Mouse (Mus musculus): ENCODE data around the gene Eno3. TPM values are rescaled to one million over a fixed set of nuclear protein-coding genes. Genes with fewer than 3 reads are reported as not detected.

The Eno3 gene
- 5.7 and 5.9 TPM in 2 replicates for polyA plus RNA-seq (2014; fragmentation: Nextera tagmentation; extraction: Ambion mirVana)

DNA sequence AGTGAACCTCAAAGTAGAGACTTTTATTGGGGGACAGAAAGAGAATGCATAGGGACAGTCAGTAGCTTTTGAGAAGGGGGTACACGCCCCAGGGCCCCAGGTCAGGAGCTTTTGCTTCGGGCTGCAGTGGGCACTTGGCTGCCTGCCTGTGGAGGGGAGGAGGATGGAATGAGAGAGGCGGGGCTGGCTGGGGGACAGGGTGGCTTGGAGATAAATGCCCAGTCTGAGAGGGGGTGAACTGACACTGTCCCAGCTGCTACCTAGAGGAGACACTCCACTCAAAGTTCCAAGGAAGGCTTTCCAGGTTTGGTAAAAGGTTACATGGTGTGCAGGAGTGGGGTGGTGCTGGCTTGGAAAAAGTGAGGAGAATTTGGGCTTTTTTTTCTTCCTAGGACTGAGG is at the start of gene Eno3:
TSS of gene Eno3 (plus strand) at position 239 of the 400 bp plus-strand sequence.
- Histone ChIP-seq H3K4me2 (ENCODE audit: low read length) (peak within 1 kb of the TSS; percentile 91), H3K4me1 (ENCODE audit: control insufficient read depth, insufficient read depth, low read length) (peaks cover 21% of the 10 kb centered on the region), H3K9me3 (replicated peaks; ENCODE audit: control insufficient read depth, low read length) (no peaks in the 10 kb centered on the region), H3K36me3 (ENCODE audit: control insufficient read depth, insufficient read depth, low read length) (peaks cover 19% of the 10 kb centered on the region), H3K9ac (ENCODE audit: low read length) (peak within 1 kb of the TSS; percentile 97), H3K4me3 (ENCODE audit: low read depth, low read length) (peak within 1 kb of the TSS; percentile 100), H3K27ac (ENCODE audit: low read depth, low read length) (peak within 1 kb of the TSS; percentile 95; the same call in 1 of the 2 replicates), H3K27me3 (replicated peaks; ENCODE audit: control insufficient read depth, insufficient read depth, low read length) (no peaks in the 10 kb centered on the region)
- DNase-seq (ENCODE audit: low spot score) (no peak), ATAC-seq (no peak)
- 9% methylated on average over 3 of the region's 3 CpGs for WGBS

DNA sequence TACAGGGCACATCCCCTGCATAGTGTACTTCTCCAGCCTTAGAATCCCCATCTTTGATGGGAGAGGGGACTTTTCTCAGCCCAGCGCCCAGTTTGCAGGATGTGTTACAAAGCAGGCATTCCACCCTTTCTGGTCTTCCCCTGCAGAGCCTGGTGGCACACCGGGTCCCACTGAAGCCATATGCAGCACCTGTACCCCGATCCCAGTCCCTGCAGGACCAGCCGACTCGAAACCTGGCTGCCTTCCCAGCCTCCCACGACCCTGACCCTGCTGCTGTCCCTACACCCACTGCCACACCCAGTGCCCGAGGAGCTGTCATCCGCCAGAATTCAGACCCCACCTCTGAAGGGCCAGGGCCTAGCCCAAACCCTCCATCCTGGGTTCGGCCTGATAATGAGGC is 49.4 kb upstream of the Eno3 start:
- DNase-seq (ENCODE audit: low spot score) (no peak), ATAC-seq (no peak)
- Histone ChIP-seq H3K9me3 (replicated peaks; ENCODE audit: control insufficient read depth, low read length) (no peaks in the 10 kb centered on the region), H3K27ac (ENCODE audit: low read depth, low read length) (no peak overlapping the region), H3K36me3 (ENCODE audit: control insufficient read depth, insufficient read depth, low read length) (peaks cover 93% of the 10 kb centered on the region), H3K4me1 (ENCODE audit: control insufficient read depth, insufficient read depth, low read length) (no peaks in the 10 kb centered on the region), H3K4me3 (ENCODE audit: low read depth, low read length) (no peak overlapping the region), H3K9ac (ENCODE audit: low read length) (no peak overlapping the region), H3K4me2 (ENCODE audit: low read length) (no peak overlapping the region), H3K27me3 (replicated peaks; ENCODE audit: control insufficient read depth, insufficient read depth, low read length) (no peaks in the 10 kb centered on the region)
- WGBS, result 92% methylated on average over 9 of the region's 9 CpGs

DNA sequence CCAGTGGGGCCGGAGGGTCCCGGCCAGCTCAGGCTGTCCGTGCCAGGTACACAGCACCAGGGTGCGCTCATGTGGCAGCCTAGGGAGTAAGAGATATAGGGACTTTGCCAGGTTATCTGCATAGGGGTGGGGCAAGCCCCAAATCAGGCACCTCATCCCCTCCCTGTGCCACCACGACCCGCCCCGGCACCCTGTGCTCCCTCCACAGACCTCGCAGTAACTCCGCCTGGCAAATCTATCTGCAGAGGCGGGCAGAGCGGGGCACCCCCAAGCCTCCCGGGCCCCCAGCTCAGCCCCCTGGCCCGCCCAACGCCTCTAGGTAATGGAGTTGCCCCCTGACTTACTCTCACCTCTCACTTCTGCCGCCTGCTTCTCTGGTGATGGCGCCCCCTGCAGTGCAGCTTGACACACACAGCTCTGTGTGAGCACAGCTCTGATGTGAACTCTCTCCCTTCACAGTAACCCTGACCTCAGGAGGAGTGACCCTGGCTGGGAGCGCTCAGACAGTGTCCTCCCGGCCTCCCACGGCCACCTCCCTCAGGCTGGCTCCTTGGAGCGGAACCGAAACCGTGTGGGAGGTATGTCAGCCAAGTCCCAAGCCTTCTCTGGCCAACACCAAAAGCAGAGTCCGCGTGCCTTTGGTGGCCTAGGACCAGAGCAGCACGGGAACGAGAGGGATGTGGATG is 48.5 kb upstream of the Eno3 start:
- H3K9ac ChIP-seq (ENCODE audit: low read length), result no peak overlapping the region
- H3K9me3 ChIP-seq (replicated peaks; ENCODE audit: control insufficient read depth, low read length), result no peaks in the 10 kb centered on the region
- H3K4me3 ChIP-seq (ENCODE audit: low read depth, low read length), result no peak overlapping the region
- H3K4me1 ChIP-seq (ENCODE audit: control insufficient read depth, insufficient read depth, low read length), result no peaks in the 10 kb centered on the region
- peaks cover 96% of the 10 kb centered on the region for H3K36me3 ChIP-seq (ENCODE audit: control insufficient read depth, insufficient read depth, low read length)
- 89% methylated on average over 26 of the region's 26 CpGs for WGBS
- no peak overlapping the region for H3K4me2 ChIP-seq (ENCODE audit: low read length)
- H3K27ac ChIP-seq (ENCODE audit: low read depth, low read length), result no peak overlapping the region
- DNase-seq (ENCODE audit: low spot score) (no peak), ATAC-seq (no peak)
- no peaks in the 10 kb centered on the region for H3K27me3 ChIP-seq (replicated peaks; ENCODE audit: control insufficient read depth, insufficient read depth, low read length)

DNA sequence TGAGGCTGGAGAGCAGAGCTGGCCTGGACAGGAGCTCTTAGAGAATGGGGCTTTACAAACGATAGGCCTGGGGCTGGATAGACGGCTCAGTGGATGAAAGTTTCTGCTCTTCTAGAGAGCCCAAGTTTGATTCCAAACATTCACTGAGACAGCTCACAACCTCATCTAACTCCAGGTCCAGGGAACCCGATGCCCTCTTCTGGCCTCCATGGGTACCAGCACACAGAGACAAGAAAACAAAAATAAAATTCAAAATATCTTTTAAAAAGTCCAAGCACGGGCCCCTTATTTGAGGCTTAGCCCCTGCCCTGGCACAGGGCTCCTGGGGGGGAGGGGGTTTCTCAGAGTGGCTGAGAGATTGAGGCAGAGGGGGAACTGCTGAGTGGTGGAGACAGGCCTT is 46.2 kb upstream of the Eno3 start:
- Histone ChIP-seq H3K27me3 (replicated peaks; ENCODE audit: control insufficient read depth, insufficient read depth, low read length) (no peaks in the 10 kb centered on the region), H3K4me3 (ENCODE audit: low read depth, low read length) (no peak overlapping the region), H3K9ac (ENCODE audit: low read length) (no peak overlapping the region), H3K9me3 (replicated peaks; ENCODE audit: control insufficient read depth, low read length) (no peaks in the 10 kb centered on the region), H3K36me3 (ENCODE audit: control insufficient read depth, insufficient read depth, low read length) (peaks cover 74% of the 10 kb centered on the region), H3K4me1 (ENCODE audit: control insufficient read depth, insufficient read depth, low read length) (0 out of 2 replicates have a peak, but pooled peaks cover 6% of the 10 kb centered on the region), H3K4me2 (ENCODE audit: low read length) (no peak overlapping the region), H3K27ac (ENCODE audit: low read depth, low read length) (no peak overlapping the region)
- no peak for DNase-seq (ENCODE audit: low spot score)
- ATAC-seq, result no peak
- 89% methylated on average over 4 of the region's 4 CpGs for WGBS

DNA sequence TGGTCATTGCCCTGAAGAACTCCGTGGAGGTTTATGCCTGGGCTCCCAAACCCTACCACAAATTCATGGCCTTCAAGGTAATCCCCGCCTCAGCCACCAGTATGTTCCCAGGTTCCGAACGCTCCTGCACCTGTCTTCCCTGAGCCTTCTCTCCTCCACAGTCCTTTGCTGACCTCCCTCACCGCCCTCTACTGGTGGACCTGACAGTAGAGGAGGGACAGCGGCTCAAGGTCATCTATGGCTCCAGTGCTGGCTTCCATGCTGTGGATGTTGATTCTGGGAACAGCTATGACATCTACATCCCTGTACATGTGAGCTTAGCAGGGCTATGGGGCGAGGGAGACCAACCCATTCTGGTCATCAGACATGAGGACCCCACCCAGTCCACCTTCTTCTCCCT is 44.5 kb upstream of the Eno3 start:
- H3K4me3 ChIP-seq (ENCODE audit: low read depth, low read length), result no peak overlapping the region
- H3K9me3 ChIP-seq (replicated peaks; ENCODE audit: control insufficient read depth, low read length), result no peaks in the 10 kb centered on the region
- H3K36me3 ChIP-seq (ENCODE audit: control insufficient read depth, insufficient read depth, low read length), result peaks cover 57% of the 10 kb centered on the region
- no peak overlapping the region for H3K9ac ChIP-seq (ENCODE audit: low read length)
- no peak overlapping the region for H3K27ac ChIP-seq (ENCODE audit: low read depth, low read length)
- no peaks in the 10 kb centered on the region for H3K27me3 ChIP-seq (replicated peaks; ENCODE audit: control insufficient read depth, insufficient read depth, low read length)
- 0 out of 2 replicates have a peak, but pooled peaks cover 6% of the 10 kb centered on the region for H3K4me1 ChIP-seq (ENCODE audit: control insufficient read depth, insufficient read depth, low read length)
- no peak overlapping the region for H3K4me2 ChIP-seq (ENCODE audit: low read length)
- no peak for DNase-seq (ENCODE audit: low spot score)
- WGBS, result 80% methylated on average over 7 of the region's 7 CpGs
- ATAC-seq, result no peak

DNA sequence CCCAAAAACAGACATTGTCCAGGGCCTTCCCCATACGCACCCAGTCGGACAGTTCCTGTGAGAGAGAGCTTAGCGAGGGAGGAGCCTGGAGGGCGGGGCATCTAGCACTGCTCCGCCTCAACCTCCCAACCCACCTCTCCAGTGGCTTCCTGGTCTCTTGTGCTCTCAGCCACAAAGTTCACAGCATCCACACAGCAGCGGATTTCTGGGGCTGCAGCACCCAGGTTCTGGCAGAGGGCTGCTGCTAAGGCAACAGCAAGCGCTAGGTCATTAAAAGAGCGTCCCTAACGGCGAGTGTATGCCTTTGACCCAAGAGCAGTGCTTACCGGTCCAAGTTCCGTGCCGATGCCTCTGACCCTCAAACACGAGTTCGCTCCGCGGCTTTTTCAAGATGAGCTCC is 41.9 kb upstream of the Eno3 start:
- ATAC-seq, result no peak

DNA sequence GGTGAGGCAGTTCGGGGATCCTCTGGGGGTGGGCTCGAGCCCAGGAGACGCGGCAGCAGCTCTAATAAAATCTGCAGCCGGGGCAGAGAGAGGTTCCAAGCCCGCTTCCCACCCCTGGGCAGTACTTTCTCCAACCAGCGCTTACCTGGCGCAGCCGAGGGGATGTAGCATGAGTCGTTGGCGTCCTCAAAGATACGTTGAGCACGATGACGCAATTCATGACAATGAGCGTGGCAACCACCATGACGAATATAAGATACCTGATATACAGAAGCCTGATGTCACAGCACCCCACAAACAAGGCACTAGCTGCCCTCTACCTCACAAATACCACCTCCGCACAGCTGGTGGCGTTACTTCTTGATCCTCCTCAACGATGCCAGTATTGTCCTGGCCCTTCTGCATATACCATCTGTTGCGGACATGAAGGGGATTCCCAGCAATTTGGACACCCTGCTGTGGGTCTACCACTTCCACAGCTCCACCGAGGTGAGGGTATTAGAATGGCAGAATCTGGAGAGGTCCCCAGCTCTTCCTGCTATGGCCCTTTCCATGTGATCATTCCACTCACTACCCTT is 41.4 kb upstream of the Eno3 start, which contains the start of gene 4930544D05Rik:
TSS of gene 4930544D05Rik (plus strand) at position 333 of the 578 bp plus-strand sequence.
- Histone ChIP-seq H3K9me3 (replicated peaks; ENCODE audit: control insufficient read depth, low read length) (no peaks in the 10 kb centered on the region), H3K4me1 (ENCODE audit: control insufficient read depth, insufficient read depth, low read length) (0 out of 2 replicates have a peak, but pooled peaks cover 6% of the 10 kb centered on the region), H3K4me2 (ENCODE audit: low read length) (peak within 1 kb of the TSS; percentile 50), H3K4me3 (ENCODE audit: low read depth, low read length) (peak within 1 kb of the TSS; percentile 15), H3K27ac (ENCODE audit: low read depth, low read length) (no peak within 1 kb of the TSS), H3K9ac (ENCODE audit: low read length) (peak within 1 kb of the TSS; percentile 35; the same call in 1 of the 2 replicates), H3K27me3 (replicated peaks; ENCODE audit: control insufficient read depth, insufficient read depth, low read length) (no peaks in the 10 kb centered on the region), H3K36me3 (ENCODE audit: control insufficient read depth, insufficient read depth, low read length) (peaks cover 26% of the 10 kb centered on the region)
- DNase-seq (ENCODE audit: low spot score) (peak; percentile 4), ATAC-seq (no peak)
- WGBS, result 16% methylated on average over 21 of the region's 21 CpGs

More for the DNA sequence above, 41.9 kb upstream of the Eno3 start:
- 3% methylated on average over 17 of the region's 17 CpGs for WGBS
- H3K4me1 ChIP-seq (ENCODE audit: control insufficient read depth, insufficient read depth, low read length), result 0 out of 2 replicates have a peak, but pooled peaks cover 6% of the 10 kb centered on the region
- no peaks in the 10 kb centered on the region for H3K9me3 ChIP-seq (replicated peaks; ENCODE audit: control insufficient read depth, low read length)
- DNase-seq (ENCODE audit: low spot score), result peak; percentile 32
- no peak overlapping the region for H3K27ac ChIP-seq (ENCODE audit: low read depth, low read length)
- H3K27me3 ChIP-seq (replicated peaks; ENCODE audit: control insufficient read depth, insufficient read depth, low read length), result no peaks in the 10 kb centered on the region
- peak overlapping the region; percentile 50 for H3K4me2 ChIP-seq (ENCODE audit: low read length)
- peak overlapping the region; percentile 35; the same call in 1 of the 2 replicates for H3K9ac ChIP-seq (ENCODE audit: low read length)
- peak overlapping the region; percentile 15 for H3K4me3 ChIP-seq (ENCODE audit: low read depth, low read length)
- peaks cover 31% of the 10 kb centered on the region for H3K36me3 ChIP-seq (ENCODE audit: control insufficient read depth, insufficient read depth, low read length)

DNA sequence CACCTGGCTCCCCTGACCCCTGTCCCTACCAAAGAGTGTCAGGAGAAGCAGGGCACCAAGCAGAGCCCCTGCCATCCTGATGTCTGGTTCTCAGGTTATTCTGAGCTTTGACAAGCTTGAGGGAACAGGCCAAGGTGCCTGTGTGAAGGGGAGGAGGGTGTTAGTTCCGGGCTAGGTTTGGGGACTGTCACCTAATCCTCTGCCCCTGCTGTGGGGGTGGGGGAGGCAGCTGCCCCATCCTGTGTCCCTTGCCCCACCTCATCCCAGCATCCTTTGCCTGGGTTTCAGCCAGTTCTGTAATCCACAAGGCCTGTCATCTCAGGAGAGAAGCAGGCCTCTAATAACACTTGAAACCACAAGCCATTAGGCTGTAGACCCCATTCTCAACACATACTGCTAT is 37.9 kb upstream of the Eno3 start, which contains the start of gene Chrne:
TSS of gene Chrne (minus strand) at position 116 of the 400 bp plus-strand sequence.
- ATAC-seq (no peak), DNase-seq (ENCODE audit: low spot score) (no peak)
- 72% methylated on average over 1 of the region's 1 CpGs for WGBS
- H3K36me3 ChIP-seq (ENCODE audit: control insufficient read depth, insufficient read depth, low read length), result no peaks in the 10 kb centered on the region
- H3K4me2 ChIP-seq (ENCODE audit: low read length), result no peak within 1 kb of the TSS
- no peaks in the 10 kb centered on the region for H3K27me3 ChIP-seq (replicated peaks; ENCODE audit: control insufficient read depth, insufficient read depth, low read length)
- no peaks in the 10 kb centered on the region for H3K9me3 ChIP-seq (replicated peaks; ENCODE audit: control insufficient read depth, low read length)
- H3K4me3 ChIP-seq (ENCODE audit: low read depth, low read length), result no peak within 1 kb of the TSS
- 0 out of 2 replicates have a peak, but pooled peaks cover 6% of the 10 kb centered on the region for H3K4me1 ChIP-seq (ENCODE audit: control insufficient read depth, insufficient read depth, low read length)
- H3K27ac ChIP-seq (ENCODE audit: low read depth, low read length), result no peak within 1 kb of the TSS
- H3K9ac ChIP-seq (ENCODE audit: low read length), result no peak within 1 kb of the TSS
